Mouse (Mus musculus) limb, embryonic 10.5 days (tissue): ENCODE data around the gene Uri1. TPM values are rescaled to one million over a fixed set of nuclear protein-coding genes. Genes with fewer than 3 reads are reported as not detected.

Experiments used
- DNase-seq: peaks from one replicate; pipeline ENCODE4 v3.0.0-alpha.2; 2017; ENCODE audit warnings: low spot score
- H3K27ac ChIP-seq: fragments of 300-500 bp; sonication (generic); 2 replicates; pipeline ENCODE4 v1.5.1; 2016; ENCODE audit warnings: mild to moderate bottlenecking
- H3K27me3 ChIP-seq: fragments of 300-500 bp; sonication (generic); 2 replicates; pipeline ENCODE4 v1.6.1; 2016; ENCODE audit warnings: low read depth, mild to moderate bottlenecking; ENCODE audit not compliant: poor library complexity, severe bottlenecking
- H3K36me3 ChIP-seq: fragments of 300-500 bp; sonication (generic); 2 replicates; pipeline ENCODE4 v1.6.1; 2016; ENCODE audit warnings: mild to moderate bottlenecking, moderate library complexity
- H3K4me1 ChIP-seq: fragments of 300-500 bp; sonication (generic); 2 replicates; pipeline ENCODE4 v1.6.1; 2016
- H3K4me3 ChIP-seq: fragments of 300-500 bp; sonication (generic); 2 replicates; pipeline ENCODE4 v1.5.1; 2016; ENCODE audit warnings: mild to moderate bottlenecking, moderate library complexity
- H3K9me3 ChIP-seq: fragments of 300-500 bp; sonication (generic); replicated peaks from 2 replicates; pipeline ENCODE4 v1.6.1; 2016; ENCODE audit warnings: mild to moderate bottlenecking
- WGBS: fragments of 180-500 bp; shearing (Covaris S2); methylation state at CpG from one replicate; pipeline ENCODE4 v1.1.7; 2016; 5-methylcytosine and 5-hydroxymethylcytosine counted together
- polyA plus RNA-seq: library from polyadenylated mRNA; unstranded; fragments of >200 nt; fragmentation: Nextera tagmentation; extraction: Ambion mirVana; gene quantifications from 2 replicates; pipeline ENCODE4 v1.2.1, GENCODE M21; 2016

Gene Uri1
- polyA plus RNA-seq, 1 experiment from 2014 or later, result 39.1 TPM

DNA sequence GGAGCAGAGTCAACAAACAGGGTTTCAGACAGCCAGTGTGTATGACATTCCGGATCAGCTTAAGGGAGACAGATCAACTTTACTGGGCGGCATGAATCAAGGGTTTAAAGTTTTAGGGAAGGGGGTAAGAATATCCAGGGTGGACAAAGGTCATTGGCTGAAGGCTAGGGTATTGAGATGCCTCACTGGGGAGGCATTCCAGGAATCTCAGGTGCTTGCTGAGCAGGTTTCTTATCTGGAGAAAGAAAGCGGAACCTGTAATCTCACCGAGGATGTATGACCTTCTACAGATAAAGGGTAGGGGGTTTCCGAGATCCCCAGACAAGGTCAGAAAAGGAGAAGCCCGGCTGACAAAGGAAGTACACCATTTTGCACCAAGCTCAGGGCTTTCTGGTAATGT lies 7.3 kb upstream of the Uri1 start:
- Histone ChIP-seq H3K36me3 (no peaks in the 10 kb centered on the region), H3K9me3 (no peaks in the 10 kb centered on the region), H3K4me1 (no peaks in the 10 kb centered on the region), H3K4me3 (no peak overlapping the region), H3K27me3 (no peaks in the 10 kb centered on the region), H3K27ac (no peak overlapping the region)
- no peak for DNase-seq
- 51% methylated on average over 6 of the region's 6 CpGs for WGBS

DNA sequence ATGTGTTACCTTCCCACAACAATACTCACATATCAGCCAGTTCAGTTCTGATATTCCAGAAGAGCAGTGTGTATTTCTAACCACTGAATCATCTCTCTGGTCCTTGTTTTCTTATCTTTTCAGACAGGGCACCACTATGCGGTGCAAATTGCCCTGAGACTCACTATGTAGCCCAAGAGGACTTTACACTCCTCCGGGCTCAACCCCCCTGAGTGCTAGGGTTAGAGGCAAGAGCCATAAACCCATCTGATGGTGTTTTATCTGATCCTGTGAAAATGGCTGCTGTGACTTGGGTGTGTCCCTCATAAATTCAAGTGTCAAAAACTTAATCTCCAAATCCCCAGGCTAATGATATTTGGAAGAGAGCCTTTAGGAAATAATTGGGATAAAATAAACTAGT lies 6.6 kb upstream of the Uri1 start:
- Histone ChIP-seq H3K27ac (no peak overlapping the region), H3K36me3 (no peaks in the 10 kb centered on the region), H3K27me3 (no peaks in the 10 kb centered on the region), H3K9me3 (no peaks in the 10 kb centered on the region), H3K4me1 (no peaks in the 10 kb centered on the region), H3K4me3 (no peak overlapping the region)
- DNase-seq, result no peak
- WGBS, result 20% methylated on average over 2 of the region's 2 CpGs

DNA sequence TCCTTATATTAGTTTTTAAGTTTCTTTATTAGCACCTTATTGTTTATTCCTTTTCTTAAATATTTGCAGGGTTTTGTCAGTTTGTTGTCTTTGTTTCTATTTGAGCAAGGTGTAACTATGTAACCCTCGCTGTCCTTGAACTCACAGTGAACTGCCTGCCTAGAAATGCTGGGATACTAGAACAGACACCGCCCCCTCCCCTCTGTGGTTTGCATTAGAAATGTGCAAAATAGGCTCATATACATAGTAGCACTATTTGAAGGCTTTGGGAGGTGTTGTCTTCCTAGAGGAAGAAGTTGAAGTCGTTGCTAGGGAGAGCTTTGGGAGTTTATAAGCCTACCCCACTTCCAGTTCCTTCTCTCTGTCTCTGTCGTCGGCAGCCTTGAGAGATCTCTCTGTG lies 5.7 kb upstream of the Uri1 start:
- Histone ChIP-seq H3K4me3 (no peak overlapping the region), H3K27me3 (no peaks in the 10 kb centered on the region), H3K27ac (no peak overlapping the region), H3K36me3 (no peaks in the 10 kb centered on the region), H3K4me1 (no peaks in the 10 kb centered on the region), H3K9me3 (no peaks in the 10 kb centered on the region)
- no peak for DNase-seq
- WGBS, result 56% methylated on average over 5 of the region's 5 CpGs

- Histone ChIP-seq H3K27me3 (no peaks in the 10 kb centered on the region), H3K9me3 (no peaks in the 10 kb centered on the region), H3K4me1 (no peaks in the 10 kb centered on the region), H3K36me3 (no peaks in the 10 kb centered on the region), H3K27ac (no peak overlapping the region), H3K4me3 (no peak overlapping the region)
- no peak for DNase-seq
- 83% methylated on average over 7 of the region's 7 CpGs for WGBS
Measured at GRCm38 (mm10) chr7:38027940-38028600, 4.7 kb upstream of the Uri1 start.

DNA sequence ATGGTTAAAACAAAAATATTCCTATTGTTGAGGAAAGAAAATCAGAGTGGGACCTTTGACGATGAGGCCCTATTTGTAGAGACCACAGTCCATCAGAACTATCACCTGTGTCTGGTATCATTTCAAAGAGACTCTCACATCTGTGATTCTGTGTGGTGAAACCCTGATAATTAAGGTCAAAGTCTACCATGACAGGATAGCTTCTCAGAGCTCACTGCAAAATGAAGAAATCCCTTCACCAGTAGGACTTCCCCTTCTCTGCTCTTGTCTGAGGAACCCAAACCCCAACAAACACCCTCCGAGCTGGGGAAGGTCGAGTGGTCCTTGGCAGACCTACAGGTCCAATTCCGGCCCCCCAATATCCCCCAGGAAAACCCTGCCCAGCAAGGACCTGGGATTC lies 1.5 kb upstream of the Uri1 start:
- 76% methylated on average over 4 of the region's 4 CpGs for WGBS
- H3K4me1 ChIP-seq, result no peaks in the 10 kb centered on the region
- H3K9me3 ChIP-seq, result no peaks in the 10 kb centered on the region
- no peaks in the 10 kb centered on the region for H3K36me3 ChIP-seq
- no peak for DNase-seq
- H3K27ac ChIP-seq, result no peak overlapping the region
- H3K27me3 ChIP-seq, result no peaks in the 10 kb centered on the region
- H3K4me3 ChIP-seq, result no peak overlapping the region

- Histone ChIP-seq H3K9me3 (no peaks in the 10 kb centered on the region), H3K27me3 (no peaks in the 10 kb centered on the region), H3K4me3 (peak overlapping the region; percentile 86), H3K36me3 (no peaks in the 10 kb centered on the region), H3K27ac (no peak overlapping the region; the same call in 1 of the 2 replicates), H3K4me1 (0 out of 2 replicates have a peak, but pooled peaks cover 2% of the 10 kb centered on the region)
- 47% methylated on average over 2 of the region's 2 CpGs for WGBS
- DNase-seq, result no peak
Measured at GRCm38 (mm10) chr7:38019770-38020169, 3.6 kb downstream of the Uri1 start.

- 0% methylated on average over 49 of the region's 49 CpGs for WGBS
- H3K4me3 ChIP-seq, result peak overlapping the region; percentile 86
- no peaks in the 10 kb centered on the region for H3K27me3 ChIP-seq
- peak overlapping the region; percentile 96 for H3K27ac ChIP-seq
- no peaks in the 10 kb centered on the region for H3K9me3 ChIP-seq
- H3K36me3 ChIP-seq, result no peaks in the 10 kb centered on the region
- H3K4me1 ChIP-seq, result 0 out of 2 replicates have a peak, but pooled peaks cover 2% of the 10 kb centered on the region
- peak; percentile 90 for DNase-seq
Measured at GRCm38 (mm10) chr7:38019369-38019749, 4.0 kb downstream of the Uri1 start.

DNA sequence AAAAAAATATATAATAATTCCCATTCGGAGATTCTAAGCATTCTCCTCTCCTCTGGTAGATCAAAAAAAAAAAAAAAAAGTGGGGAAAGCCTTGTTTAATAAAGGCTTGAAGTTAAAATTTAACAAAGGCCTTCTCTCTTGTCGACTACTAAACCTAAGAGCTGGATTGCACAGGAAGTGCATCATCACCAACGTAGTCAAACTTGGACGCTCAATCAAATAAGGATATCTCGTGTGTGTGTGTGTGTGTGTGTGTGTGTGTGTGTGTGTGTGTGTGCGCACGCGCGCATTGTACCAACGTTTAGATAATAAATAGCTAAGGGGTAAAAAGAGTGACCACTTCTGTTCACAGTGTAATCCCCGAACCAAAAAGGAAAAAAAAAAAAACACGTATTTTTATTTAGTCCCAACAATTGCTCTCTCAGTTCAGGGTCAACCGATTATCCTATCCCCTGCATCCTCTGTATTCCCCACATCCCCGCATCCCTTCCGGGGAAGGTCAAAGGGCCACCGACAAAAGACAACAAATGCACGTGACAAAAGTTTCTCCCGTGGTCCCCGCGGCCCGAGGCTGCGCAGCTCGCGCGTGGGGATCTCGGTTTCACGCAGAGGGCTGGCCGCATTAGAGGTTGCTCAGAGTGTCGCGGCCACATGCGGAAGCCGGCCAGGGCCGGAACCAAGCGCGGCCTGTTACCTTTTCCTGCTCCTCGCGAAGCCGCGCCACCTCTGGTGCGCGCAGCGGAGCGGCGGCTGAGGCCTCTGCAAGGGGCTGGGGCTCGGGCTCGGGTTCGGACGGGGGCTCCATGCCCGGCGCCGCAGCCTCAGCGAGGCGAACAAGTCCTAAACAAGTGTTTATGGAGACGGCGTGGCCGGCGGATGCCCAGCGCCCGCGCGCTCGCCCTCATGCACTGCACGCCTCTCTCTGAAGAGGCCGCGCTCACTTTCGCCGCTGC lies 4.7 kb downstream of the Uri1 start:
- under 1% methylated on average over 67 of the region's 67 CpGs for WGBS
- Histone ChIP-seq H3K9me3 (no peaks in the 10 kb centered on the region), H3K4me3 (peak overlapping the region; percentile 86), H3K36me3 (no peaks in the 10 kb centered on the region), H3K27me3 (no peaks in the 10 kb centered on the region), H3K4me1 (0 out of 2 replicates have a peak, but pooled peaks cover 2% of the 10 kb centered on the region), H3K27ac (peak overlapping the region; percentile 96)
- DNase-seq, result peak; percentile 80

DNA sequence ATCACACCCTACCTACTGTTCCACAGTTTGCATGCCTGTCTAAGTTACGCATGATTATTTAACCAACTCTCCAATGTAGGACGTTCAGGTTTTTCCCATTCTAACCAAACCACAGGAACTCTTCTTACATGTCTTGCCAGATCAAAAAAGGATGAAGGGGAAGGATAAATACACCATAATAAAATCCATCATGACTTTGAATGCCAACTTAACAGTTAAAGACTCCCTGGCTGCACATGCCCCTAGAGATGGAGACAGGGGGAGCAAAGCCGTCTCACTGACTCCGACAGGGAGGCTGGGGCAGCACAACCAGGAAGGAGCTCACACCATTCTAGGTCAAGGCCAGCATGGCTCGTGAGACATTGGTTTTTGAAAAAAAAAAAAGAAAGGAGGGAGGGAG lies 8.0 kb downstream of the Uri1 start:
- no peaks in the 10 kb centered on the region for H3K36me3 ChIP-seq
- WGBS, result 83% methylated on average over 5 of the region's 5 CpGs
- H3K9me3 ChIP-seq, result no peaks in the 10 kb centered on the region
- 0 out of 2 replicates have a peak, but pooled peaks cover 2% of the 10 kb centered on the region for H3K4me1 ChIP-seq
- DNase-seq, result no peak
- H3K4me3 ChIP-seq, result no peak overlapping the region
- H3K27ac ChIP-seq, result no peak overlapping the region
- no peaks in the 10 kb centered on the region for H3K27me3 ChIP-seq

- no peaks in the 10 kb centered on the region for H3K27me3 ChIP-seq
- WGBS, result 84% methylated on average over 3 of the region's 3 CpGs
- H3K36me3 ChIP-seq, result no peaks in the 10 kb centered on the region
- DNase-seq, result no peak
- H3K27ac ChIP-seq, result no peak overlapping the region
- no peak overlapping the region for H3K4me3 ChIP-seq
- H3K4me1 ChIP-seq, result 0 out of 2 replicates have a peak, but pooled peaks cover 2% of the 10 kb centered on the region
- no peaks in the 10 kb centered on the region for H3K9me3 ChIP-seq
Measured at GRCm38 (mm10) chr7:38013946-38014345, 9.4 kb downstream of the Uri1 start.

DNA sequence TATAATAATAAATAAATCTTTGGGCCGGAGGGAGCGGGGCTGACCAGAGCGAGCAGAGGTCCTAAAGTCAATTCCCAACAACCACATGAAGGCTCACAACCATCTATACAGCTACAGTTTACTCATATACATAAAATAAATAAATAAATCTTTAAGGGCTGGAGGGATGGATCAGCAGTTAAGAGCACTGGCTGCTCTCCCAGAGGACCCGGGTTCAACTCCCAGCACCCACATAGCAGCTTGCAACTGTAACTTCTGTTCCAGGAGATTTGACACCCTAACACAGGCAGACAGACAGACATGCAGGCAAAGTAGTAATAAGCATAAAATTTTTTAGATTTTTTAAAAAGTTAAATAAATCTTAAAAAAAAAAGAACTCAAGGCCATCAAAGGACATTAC lies 10.5 kb downstream of the Uri1 start:
- 94% methylated on average over 4 of the region's 4 CpGs for whole genome bisulfite sequencing
- H3K27ac ChIP-seq, result no peak overlapping the region
- H3K27me3 ChIP-seq, result no peaks in the 10 kb centered on the region
- 0 out of 2 replicates have a peak, but pooled peaks cover 2% of the 10 kb centered on the region for H3K4me1 ChIP-seq
- H3K36me3 ChIP-seq, result no peaks in the 10 kb centered on the region
- H3K4me3 ChIP-seq, result no peak overlapping the region
- H3K9me3 ChIP-seq, result no peaks in the 10 kb centered on the region
- no peak for DNase-seq

DNA sequence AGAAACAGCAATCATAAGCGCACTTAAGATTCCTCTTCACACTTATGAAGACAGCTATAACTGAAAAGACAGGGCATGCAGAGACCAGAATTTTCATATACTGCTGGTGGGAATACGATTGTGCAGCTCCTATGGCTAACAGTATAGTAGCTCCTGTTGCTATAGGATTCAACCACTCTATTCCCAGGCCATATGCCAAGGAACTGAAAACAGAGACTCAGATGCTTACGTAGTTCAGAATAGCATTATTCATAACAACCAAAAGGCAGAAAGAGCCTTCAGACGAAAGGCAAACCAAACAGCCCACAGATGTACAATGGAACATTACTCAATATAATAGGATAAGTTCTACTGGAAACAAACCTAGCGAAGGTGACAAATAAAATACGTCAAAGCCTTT lies 15.0 kb downstream of the Uri1 start:
- no peaks in the 10 kb centered on the region for H3K36me3 ChIP-seq
- WGBS, result 90% methylated on average over 6 of the region's 6 CpGs
- DNase-seq, result no peak
- H3K4me1 ChIP-seq, result no peaks in the 10 kb centered on the region
- no peak overlapping the region for H3K27ac ChIP-seq
- H3K4me3 ChIP-seq, result no peak overlapping the region
- H3K9me3 ChIP-seq, result no peaks in the 10 kb centered on the region
- H3K27me3 ChIP-seq, result no peaks in the 10 kb centered on the region

- Histone ChIP-seq H3K27me3 (no peaks in the 10 kb centered on the region), H3K9me3 (no peaks in the 10 kb centered on the region), H3K4me1 (no peaks in the 10 kb centered on the region), H3K36me3 (no peaks in the 10 kb centered on the region), H3K4me3 (no peak overlapping the region), H3K27ac (no peak overlapping the region)
- DNase-seq, result peak; percentile 15
- 90% methylated on average over 2 of the region's 2 CpGs for WGBS
Measured at GRCm38 (mm10) chr7:38002451-38002850, 20.9 kb downstream of the Uri1 start.
